Mouse (Mus musculus): ENCODE measurements around the gene Olfr1353. TPM values are rescaled to one million over a fixed set of nuclear protein-coding genes. Genes with fewer than 3 reads are reported as not detected.

Olfr1353 gene
- not detected for polyA plus RNA-seq (2014; fragmentation: Illumina TruSeq; extraction: RNeasy Lipid Tissue Mini Kit (QIAGEN cat#74804))

DNA sequence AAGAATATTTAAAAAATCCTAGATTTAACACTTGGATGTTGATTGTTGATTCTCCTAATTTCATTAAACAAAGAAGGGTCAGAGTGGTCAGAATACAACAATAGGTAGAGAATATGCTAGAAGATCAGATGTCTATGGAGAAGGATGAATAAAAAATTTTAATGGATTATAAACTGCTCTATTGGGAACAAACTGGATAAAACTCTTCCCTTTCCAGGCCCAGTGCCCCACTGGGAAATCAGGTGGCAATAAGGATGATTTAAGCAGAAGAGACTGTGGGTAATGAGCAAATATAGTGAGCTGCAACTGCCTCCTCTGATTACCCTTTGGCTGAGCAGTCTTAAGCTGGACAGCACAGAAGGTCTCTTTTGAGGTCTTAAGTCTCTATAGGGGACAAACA is at the start of gene Olfr1353:
TSS of gene Olfr1353 (plus strand) at position 301 of the 400 bp plus-strand sequence.

DNA sequence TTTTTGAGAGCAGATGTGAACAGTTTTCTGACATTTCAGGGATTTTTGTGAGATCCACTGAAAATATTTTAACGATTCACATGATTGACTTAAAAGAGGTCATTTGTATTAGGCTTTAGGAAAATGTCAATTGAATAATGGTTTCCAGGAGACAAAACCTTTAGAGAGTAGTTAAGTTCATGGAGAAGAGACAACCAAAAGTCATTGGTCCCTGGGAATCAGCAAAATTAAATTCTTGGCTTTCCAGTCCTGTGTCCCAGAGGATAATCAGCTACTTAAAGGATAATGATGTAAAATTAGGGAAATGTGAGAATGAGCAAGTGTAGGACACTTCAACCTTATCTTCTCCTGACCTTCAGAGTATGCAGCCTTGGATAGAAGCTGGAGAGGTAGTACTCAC is 12.8 kb upstream of the Olfr1353 start, which contains the start of gene Olfr8:
TSS of gene Olfr8 (plus strand) at position 301 of the 400 bp plus-strand sequence.

DNA sequence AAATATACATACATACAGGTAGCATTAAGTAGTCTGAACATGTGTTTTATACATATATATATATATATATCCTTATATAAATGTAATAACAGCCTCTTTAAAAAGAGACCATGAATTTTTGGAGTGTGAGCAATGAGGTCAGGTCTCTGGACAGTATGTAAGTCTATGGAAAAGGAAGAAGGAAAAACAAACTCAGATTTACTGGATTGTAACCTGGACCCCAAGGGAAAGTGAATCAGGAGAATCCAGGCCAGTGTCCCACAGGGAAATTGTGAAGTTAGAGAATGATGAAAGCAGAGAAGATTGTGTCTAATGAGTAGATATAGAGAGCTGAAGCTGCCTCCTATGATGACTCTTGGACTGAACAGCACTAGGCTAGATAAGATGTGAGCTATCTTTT is 17.6 kb downstream of the Olfr1353 start, which contains the start of gene Olfr1352:
TSS of gene Olfr1352 (plus strand) at position 301 of the 400 bp plus-strand sequence.

DNA sequence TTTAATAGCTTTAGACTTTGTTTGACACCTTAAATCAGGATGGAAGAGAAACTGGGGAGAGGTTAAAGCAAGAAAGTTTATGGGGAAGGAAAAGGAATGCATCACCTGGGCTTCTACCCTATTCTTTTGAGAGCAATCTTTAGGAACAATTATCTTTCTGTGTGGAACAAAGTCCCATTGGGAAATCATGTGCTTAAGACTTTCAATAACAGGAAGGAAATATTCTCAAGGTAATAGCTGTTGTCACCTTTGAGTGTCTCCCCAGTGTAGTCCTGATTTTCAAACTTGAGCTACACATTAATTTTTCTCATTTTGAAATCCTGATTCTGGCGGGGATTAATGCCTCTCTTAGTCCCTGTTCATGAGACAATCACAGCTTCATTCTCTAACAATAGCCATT is 49.1 kb downstream of the Olfr1353 start, which contains the start of gene Olfr1351:
TSS of gene Olfr1351 (plus strand) at position 301 of the 400 bp plus-strand sequence.

Other genes starting within 250 kb of the Olfr1353 start
- 0.26 TPM for gene Casp14, start 245.0 kb upstream of the Olfr1353 start, polyA plus RNA-seq (2014; fragmentation: Illumina TruSeq; extraction: RNeasy Lipid Tissue Mini Kit (QIAGEN cat#74804))
- gene Ccdc105, start 210.2 kb upstream of the Olfr1353 start, polyA plus RNA-seq (2014; fragmentation: Illumina TruSeq; extraction: RNeasy Lipid Tissue Mini Kit (QIAGEN cat#74804)): not detected
- 0.29 TPM for gene Slc1a6, start 182.8 kb upstream of the Olfr1353 start, polyA plus RNA-seq (2014; fragmentation: Illumina TruSeq; extraction: RNeasy Lipid Tissue Mini Kit (QIAGEN cat#74804))
- gene Olfr1356, start 111.1 kb upstream of the Olfr1353 start, polyA plus RNA-seq (2014; fragmentation: Illumina TruSeq; extraction: RNeasy Lipid Tissue Mini Kit (QIAGEN cat#74804)): not detected
- not detected for gene Olfr1355, start 87.8 kb upstream of the Olfr1353 start, polyA plus RNA-seq (2014; fragmentation: Illumina TruSeq; extraction: RNeasy Lipid Tissue Mini Kit (QIAGEN cat#74804))
- not detected for gene Olfr1354, start 50.1 kb upstream of the Olfr1353 start, polyA plus RNA-seq (2014; fragmentation: Illumina TruSeq; extraction: RNeasy Lipid Tissue Mini Kit (QIAGEN cat#74804))
- gene Olfr8, start 12.7 kb upstream of the Olfr1353 start, polyA plus RNA-seq (2014; fragmentation: Illumina TruSeq; extraction: RNeasy Lipid Tissue Mini Kit (QIAGEN cat#74804)): not detected
- gene Olfr1352, start 17.7 kb downstream of the Olfr1353 start, polyA plus RNA-seq (2014; fragmentation: Illumina TruSeq; extraction: RNeasy Lipid Tissue Mini Kit (QIAGEN cat#74804)): not detected
- gene Olfr1351, start 49.2 kb downstream of the Olfr1353 start, polyA plus RNA-seq (2014; fragmentation: Illumina TruSeq; extraction: RNeasy Lipid Tissue Mini Kit (QIAGEN cat#74804)): not detected
- not detected for gene Olfr57, start 65.4 kb downstream of the Olfr1353 start, polyA plus RNA-seq (2014; fragmentation: Illumina TruSeq; extraction: RNeasy Lipid Tissue Mini Kit (QIAGEN cat#74804))
- gene 2610008E11Rik, start 134.3 kb downstream of the Olfr1353 start, polyA plus RNA-seq (2014; fragmentation: Illumina TruSeq; extraction: RNeasy Lipid Tissue Mini Kit (QIAGEN cat#74804)): 175 TPM
- gene Vmn2r80, start 185.5 kb downstream of the Olfr1353 start, polyA plus RNA-seq (2014; fragmentation: Illumina TruSeq; extraction: RNeasy Lipid Tissue Mini Kit (QIAGEN cat#74804)): not detected